Mouse (Mus musculus) WW6 (cell line): ENCODE results near the gene Psma6.
"Not testable (repeated sequence)": the region's sequence is repeated elsewhere in the genome, so short reads cannot be mapped to it uniquely, and the experiment has no call there.

Experiments used
- DNase-seq: peaks from one replicate; pipeline ENCODE4 v3.0.0-alpha.2; 2013; ENCODE audit warnings: low read depth, low spot score

The Psma6 gene

GRCm38 (mm10) chr12:55392733-55393577 is 8.9 kb downstream of the Psma6 start:
- DNase-seq = no peak

- not testable (repeated sequence) for DNase-seq
Observed at GRCm38 (mm10) chr12:55395601-55396000, 11.6 kb downstream of the Psma6 start.

GRCm38 (mm10) chr12:55396536-55396935 is 12.5 kb downstream of the Psma6 start:
- DNase-seq = no peak

DNA sequence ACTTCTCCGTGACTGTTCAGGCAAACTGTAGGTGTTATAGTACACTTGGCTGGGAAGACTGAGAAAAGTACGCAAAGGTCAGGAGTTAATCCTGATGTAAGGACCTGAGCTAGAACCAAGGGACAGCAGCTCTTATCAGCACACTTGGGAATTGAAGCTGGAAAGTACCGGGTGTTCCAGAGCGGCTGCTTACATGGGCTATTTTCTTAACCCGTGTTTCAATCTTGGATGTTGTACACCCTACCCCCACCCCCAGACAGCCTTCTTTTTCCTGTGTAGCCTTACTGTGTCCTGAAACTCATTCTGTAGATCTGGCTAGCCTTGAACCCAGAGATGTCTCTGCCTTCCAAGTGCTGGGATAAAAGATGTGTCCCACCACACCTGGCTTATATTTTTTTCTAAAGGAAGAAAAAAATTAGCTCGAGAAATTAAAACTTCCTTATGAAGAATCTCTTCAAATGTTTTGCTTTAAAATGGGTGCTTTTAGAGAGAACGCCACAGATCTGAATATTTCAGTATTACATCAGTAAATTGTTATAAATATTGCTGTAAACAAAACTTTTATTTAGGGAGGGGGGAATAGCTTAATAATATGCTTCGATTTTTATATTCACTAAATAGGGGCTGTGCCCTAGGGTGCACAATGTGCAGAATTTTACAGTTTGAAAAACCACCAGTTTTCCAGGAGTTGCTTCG is 13.7 kb downstream of the Psma6 start:
- DNase-seq = no peak

DNA sequence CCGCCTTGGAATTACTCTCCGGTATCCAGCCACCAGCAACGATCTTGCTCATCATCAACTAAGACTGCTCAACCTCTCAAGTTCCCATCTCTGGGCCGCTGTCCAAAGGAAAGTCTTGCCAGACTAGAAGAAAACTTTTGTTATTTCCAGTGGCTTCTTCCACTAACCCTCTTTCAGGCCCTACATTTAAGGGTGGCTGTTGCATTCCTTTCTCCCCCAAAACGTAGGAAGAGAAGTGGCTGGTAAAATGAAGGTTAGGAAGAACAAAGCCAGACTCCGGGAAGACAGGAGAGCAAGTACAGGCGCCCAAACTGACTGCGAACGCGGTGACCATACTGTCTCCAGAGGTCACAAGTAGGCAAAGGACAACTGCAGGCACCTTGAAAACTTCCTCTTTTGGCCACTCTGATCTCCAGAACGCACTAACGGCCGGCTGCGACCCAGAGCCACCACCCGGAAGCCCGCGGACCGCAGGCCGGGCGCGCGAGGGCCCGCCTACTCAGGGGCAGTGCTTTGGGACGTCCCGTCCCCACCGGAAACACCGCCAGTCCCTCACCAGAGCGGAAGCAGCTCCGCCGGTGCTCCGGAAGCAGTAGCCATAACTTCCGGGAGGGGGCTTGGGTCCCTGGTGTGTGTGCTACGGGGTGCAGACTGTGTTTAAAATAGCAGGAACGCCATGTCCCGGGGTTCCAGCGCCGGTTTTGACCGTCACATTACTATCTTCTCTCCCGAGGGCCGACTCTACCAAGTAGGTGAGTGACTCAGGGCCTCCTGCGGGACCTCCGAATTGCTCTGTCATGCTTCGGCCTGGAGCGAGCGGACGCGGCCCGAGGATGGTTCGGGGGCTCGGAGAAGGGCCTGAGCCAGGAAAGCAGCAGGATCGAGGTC is 14.5 kb downstream of the Psma6 start:
- peak; percentile 64 for DNase-seq

DNA sequence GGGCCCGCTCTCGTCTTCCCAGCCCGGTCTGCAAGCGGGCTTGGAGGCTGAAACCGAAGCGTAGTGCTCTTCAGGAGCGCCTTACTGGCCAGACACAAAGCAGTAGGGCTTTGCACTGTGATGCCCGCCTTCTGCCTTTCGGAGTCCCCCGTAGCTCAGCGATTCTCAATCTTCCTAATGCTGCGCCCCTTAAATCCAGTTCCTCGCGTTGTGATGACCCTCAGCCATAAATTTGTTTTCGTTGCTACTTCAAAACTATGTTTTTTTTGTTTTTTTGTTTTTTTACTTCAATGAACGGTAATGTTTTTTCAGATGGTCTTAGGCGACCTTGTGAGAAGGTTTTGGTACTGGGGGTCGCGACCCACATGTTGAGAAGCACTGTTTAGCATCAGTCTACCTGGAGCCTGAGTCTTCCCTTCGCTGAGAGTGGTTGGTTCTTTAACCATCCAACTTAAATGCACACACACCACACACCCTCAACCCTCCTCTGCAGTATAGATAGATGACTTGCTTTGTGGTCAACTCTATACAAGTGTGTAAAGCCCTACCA is 15.2 kb downstream of the Psma6 start:
- no peak for DNase-seq

DNA sequence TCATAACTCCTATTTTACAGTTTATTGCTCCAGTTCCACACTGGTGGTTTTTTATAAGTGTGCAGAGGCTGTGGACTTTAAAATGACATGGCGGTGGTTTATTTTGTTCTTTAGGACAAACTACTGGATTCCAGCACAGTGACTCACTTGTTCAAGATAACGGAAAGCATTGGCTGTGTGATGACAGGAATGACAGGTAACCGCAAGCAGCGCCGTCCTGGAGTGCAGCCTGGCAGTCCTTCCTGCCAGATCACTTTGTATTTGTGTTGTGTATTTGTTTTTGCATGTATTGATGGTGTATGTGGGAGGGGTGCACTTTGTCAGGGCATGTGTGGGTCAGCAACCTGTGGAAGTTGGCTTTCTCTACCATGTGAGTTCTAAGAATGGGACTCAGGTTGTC is 23.9 kb downstream of the Psma6 start:
- no peak for DNase-seq

DNA sequence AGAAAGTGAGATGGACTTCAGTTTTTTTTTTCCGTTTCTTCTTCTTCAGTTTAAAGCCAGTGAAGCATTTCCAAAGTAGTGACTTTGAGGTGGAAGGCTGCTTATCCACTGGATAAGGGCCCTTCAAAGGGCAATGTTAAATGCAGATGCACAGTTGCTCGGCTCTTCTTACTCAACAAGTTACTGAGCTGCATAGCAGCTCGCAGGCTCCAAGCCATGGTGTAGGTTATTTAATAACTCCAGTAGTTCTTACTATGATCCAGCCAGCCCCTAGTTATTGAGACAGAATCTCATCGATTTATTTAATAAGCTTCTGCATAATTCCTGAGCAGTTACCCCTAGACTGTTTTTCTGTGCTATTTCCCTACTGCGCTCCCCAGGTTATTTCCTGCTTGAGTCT is 31.2 kb downstream of the Psma6 start:
- no peak for DNase-seq

DNA sequence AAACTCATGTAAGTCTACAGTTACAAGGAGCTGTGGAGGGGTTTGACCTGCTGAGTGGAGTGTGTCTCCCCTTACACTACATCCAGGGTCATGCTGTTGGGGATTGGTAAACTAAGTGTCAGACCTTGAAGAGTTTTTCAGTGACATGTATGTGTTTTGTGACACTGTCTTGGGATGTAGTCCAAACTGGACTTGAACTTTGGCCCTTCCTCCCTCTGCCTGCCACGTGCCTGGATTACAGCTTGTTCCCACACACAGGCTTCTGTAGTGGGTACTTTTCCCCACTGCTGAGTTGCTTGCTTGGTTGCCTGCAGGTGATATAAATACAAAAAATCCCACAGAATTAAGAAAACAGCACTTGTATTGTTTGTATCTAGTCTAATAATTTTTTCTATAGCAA is 31.7 kb downstream of the Psma6 start:
- DNase-seq = no peak

- no peak for DNase-seq
Observed at GRCm38 (mm10) chr12:55420220-55420619, 36.2 kb downstream of the Psma6 start.

GRCm38 (mm10) chr12:55422057-55422456 is 38.0 kb downstream of the Psma6 start:
- DNase-seq = no peak

GRCm38 (mm10) chr12:55426300-55426699 is 42.3 kb downstream of the Psma6 start:
- DNase-seq = no peak

- no peak for DNase-seq
Observed at GRCm38 (mm10) chr12:55429201-55429600, 45.2 kb downstream of the Psma6 start.

DNA sequence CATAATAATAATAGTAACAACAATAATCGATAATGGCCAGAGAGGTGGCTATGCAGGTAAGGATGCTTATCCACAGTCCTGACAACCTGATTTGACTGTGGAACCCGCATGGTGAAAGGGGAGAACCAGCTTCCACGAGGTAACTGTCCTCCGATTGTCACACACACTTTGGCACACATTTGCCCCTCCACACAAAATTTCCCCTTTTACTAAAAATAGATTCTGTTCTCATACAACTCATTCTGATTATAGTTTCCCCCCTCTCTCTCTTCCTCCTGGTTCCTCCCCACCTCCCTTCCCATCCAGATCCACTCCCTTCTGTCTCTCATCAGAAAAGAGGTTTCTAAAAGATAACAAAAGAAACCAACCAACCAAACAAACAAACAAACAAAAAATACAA is 45.9 kb downstream of the Psma6 start:
- no peak for DNase-seq

DNA sequence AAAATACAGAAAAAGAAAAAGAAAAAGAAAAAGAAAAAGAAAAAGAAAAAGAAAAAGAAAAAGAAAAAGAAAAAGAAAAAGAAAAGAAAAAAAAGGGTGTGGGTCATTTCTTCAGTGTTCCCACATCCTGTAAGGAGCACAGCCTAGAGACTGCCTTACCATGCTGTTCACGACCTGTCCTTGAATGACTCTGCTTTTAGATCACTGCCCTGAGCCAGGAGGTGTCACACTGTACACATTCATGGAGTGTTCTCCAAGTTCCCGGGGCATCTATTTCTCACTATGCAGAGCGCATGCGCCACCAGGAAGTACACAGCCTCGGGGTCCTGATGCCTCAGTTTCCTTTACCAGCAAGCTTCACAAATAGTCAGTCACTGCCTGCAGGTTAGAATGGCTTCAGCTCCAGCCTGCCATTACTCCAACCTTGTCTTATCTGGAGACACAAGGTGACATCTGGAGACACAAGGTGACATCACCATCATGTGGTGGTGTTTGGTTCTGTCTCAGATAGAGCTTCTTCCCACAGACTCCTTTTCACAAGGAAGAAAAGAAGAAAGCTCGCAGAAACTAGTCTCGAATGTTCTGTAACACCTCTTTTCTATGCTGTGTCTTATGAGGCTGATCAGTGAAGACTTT is 48.4 kb downstream of the Psma6 start:
- no peak for DNase-seq

- DNase-seq = no peak
Observed at GRCm38 (mm10) chr12:55432920-55433284, 48.9 kb downstream of the Psma6 start.

GRCm38 (mm10) chr12:55433802-55434435 is 49.9 kb downstream of the Psma6 start:
- no peak for DNase-seq

DNA sequence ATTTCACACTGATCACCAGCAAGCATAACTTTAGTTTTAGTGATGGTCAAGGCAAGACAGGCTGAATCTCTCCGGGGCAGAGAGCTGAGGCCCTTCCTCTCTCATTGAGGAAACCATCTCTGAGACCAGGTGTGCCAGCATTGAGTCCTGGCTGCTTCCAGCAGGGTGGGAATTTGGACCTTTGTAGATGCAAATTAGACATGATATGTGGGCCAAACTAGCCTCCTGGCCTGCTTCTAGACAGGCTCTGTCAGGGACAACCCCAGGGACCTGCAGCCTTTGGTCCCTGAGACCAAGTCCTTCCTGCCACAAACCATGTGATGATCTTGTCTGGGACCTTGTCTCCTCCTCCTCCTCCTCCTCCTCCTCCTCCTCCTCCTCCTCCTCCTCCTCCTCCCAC is 51.1 kb downstream of the Psma6 start:
- DNase-seq = no peak

GRCm38 (mm10) chr12:55437122-55437826 is 53.3 kb downstream of the Psma6 start:
- no peak for DNase-seq

- no peak for DNase-seq
Observed at GRCm38 (mm10) chr12:55438058-55438457, 54.0 kb downstream of the Psma6 start.
